Mouse (Mus musculus): ENCODE results near the gene Pfkfb2. TPM values are rescaled to one million over a fixed set of nuclear protein-coding genes. Genes with fewer than 3 reads are reported as not detected.

Pfkfb2 gene
- total and polyA plus RNA-seq, 3 experiments = 13.6 to 13.9 TPM; not detected in 1

GRCm38 (mm10) chr1:130740781-130741720, 12.0 kb upstream of the Pfkfb2 start (continued):
- peak; percentile 65 for TF ChIP-seq MAX (IDR thresholded peaks at IDR 0.05; ENCODE audit: low read length)

GRCm38 (mm10) chr1:130740227-130740648, 11.2 kb upstream of the Pfkfb2 start:
- peak overlapping the region; percentile 57 to 71 for H3K4me3 ChIP-seq (ENCODE audit: control insufficient read depth in 1 of 2, insufficient read depth in 1 of 2, low read depth in 2 of 2, low read length in 2 of 2)
- DNase-seq (ENCODE audit: low read depth, low spot score) = peak; percentile 49
- peaks cover 0 to 42% of the 10 kb centered on the region in 2 experiments; a peak in 2 of 4 replicates for H3K36me3 ChIP-seq (ENCODE audit: control insufficient read depth in 1 of 2, insufficient read depth in 2 of 2, low read length in 2 of 2)
- H3K9ac ChIP-seq (ENCODE audit: control insufficient read depth, low read depth, low read length, poor library complexity, severe bottlenecking) = peak overlapping the region; percentile 69
- H3K9me3 ChIP-seq (replicated peaks; ENCODE audit: insufficient read depth, low read length) = no peaks in the 10 kb centered on the region
- peaks cover 27 to 51% of the 10 kb centered on the region in 2 experiments for H3K4me1 ChIP-seq (ENCODE audit: control insufficient read depth in 1 of 2, insufficient read depth in 2 of 2, low read length in 2 of 2)
- TF ChIP-seq CHD1 (IDR thresholded peaks at IDR 0.05; ENCODE audit: low read depth, low read length) (peak; percentile 71; the same call in 1 of the 2 replicates), MYB (IDR thresholded peaks at IDR 0.05; ENCODE audit: low read depth, low read length) (0 out of 2 replicates have a peak, but pooled peaks have one; percentile 29), MAX (IDR thresholded peaks at IDR 0.05; ENCODE audit: low read length) (no peak), MYC (IDR thresholded peaks at IDR 0.05; ENCODE audit: low read depth, low read length) (0 out of 2 replicates have a peak, but pooled peaks have one; percentile 25), MAZ (IDR thresholded peaks at IDR 0.05; ENCODE audit: low read depth, low read length) (no peak), EP300 (IDR thresholded peaks at IDR 0.05; ENCODE audit: low read depth in 1 of 2, low read length in 2 of 2) (0 out of 4 replicates have a peak, but pooled peaks of 1 of the 2 experiments have one; percentile 7), POLR2A (IDR thresholded peaks at IDR 0.05; ENCODE audit: control insufficient read depth in 1 of 2, insufficient read depth in 1 of 2, low read depth in 1 of 2, low read length in 2 of 2, poor library complexity in 1 of 2) (no peak), CTCF (IDR thresholded peaks at IDR 0.05 in 2 of 3, conservative IDR thresholded peaks at IDR 0.05 in 1 of 3; ENCODE audit: control insufficient read depth in 1 of 3, insufficient read depth in 1 of 3, low read depth in 2 of 3, low read length in 3 of 3, poor library complexity in 1 of 3, severe bottlenecking in 1 of 3) (no peak), POLR2AphosphoS5 (IDR thresholded peaks at IDR 0.05; ENCODE audit: borderline replicate concordance, low read depth, low read length) (no peak), E2F4 (IDR thresholded peaks at IDR 0.05; ENCODE audit: borderline replicate concordance, low read depth, low read length) (no peak), UBTF (IDR thresholded peaks at IDR 0.05; ENCODE audit: borderline replicate concordance, insufficient read depth, low read depth, low read length) (no peak), ELF1 (IDR thresholded peaks at IDR 0.05; ENCODE audit: low read depth, low read length) (no peak), POLR2AphosphoS2 (IDR thresholded peaks at IDR 0.05; ENCODE audit: low read length) (peak; percentile 20; the same call in 1 of the 2 replicates), CHD2 (IDR thresholded peaks at IDR 0.05; ENCODE audit: low read length) (no peak)
- H3K79me2 ChIP-seq (ENCODE audit: control insufficient read depth, insufficient read depth, low read length, poor library complexity) = peaks cover 4% of the 10 kb centered on the region
- H3K27ac ChIP-seq (ENCODE audit: control insufficient read depth, low read depth, low read length) = peak overlapping the region; percentile 96
- no peaks in the 10 kb centered on the region for H3K27me3 ChIP-seq (ENCODE audit: control insufficient read depth in 1 of 2, insufficient read depth in 2 of 2, low read length in 2 of 2)

- peak overlapping the region; percentile 96; the same call in 1 of the 2 replicates for H3K27ac ChIP-seq (ENCODE audit: control insufficient read depth, low read depth, low read length)
- peaks cover 27 to 51% of the 10 kb centered on the region in 2 experiments for H3K4me1 ChIP-seq (ENCODE audit: control insufficient read depth in 1 of 2, insufficient read depth in 2 of 2, low read length in 2 of 2)
- H3K4me3 ChIP-seq (ENCODE audit: control insufficient read depth in 1 of 2, insufficient read depth in 1 of 2, low read depth in 2 of 2, low read length in 2 of 2) = peak overlapping the region in 1 of 2 experiments; percentile 71; a peak in 1 of 4 replicates
- no peaks in the 10 kb centered on the region for H3K27me3 ChIP-seq (ENCODE audit: control insufficient read depth in 1 of 2, insufficient read depth in 2 of 2, low read length in 2 of 2)
- H3K9ac ChIP-seq (ENCODE audit: control insufficient read depth, low read depth, low read length, poor library complexity, severe bottlenecking) = peak overlapping the region; percentile 69; the same call in 1 of the 2 replicates
- H3K79me2 ChIP-seq (ENCODE audit: control insufficient read depth, insufficient read depth, low read length, poor library complexity) = peaks cover 4% of the 10 kb centered on the region
- peaks cover 0 to 42% of the 10 kb centered on the region in 2 experiments; a peak in 2 of 4 replicates for H3K36me3 ChIP-seq (ENCODE audit: control insufficient read depth in 1 of 2, insufficient read depth in 2 of 2, low read length in 2 of 2)
- H3K9me3 ChIP-seq (replicated peaks; ENCODE audit: insufficient read depth, low read length) = no peaks in the 10 kb centered on the region
- no peak for DNase-seq (ENCODE audit: low read depth, low spot score)
- no peak for TF ChIP-seq TBP (IDR thresholded peaks at IDR 0.05; ENCODE audit: low read depth, low read length)
- no peak for TF ChIP-seq KAT2A (conservative IDR thresholded peaks at IDR 0.05; ENCODE audit: low read depth, low read length)
- TF ChIP-seq GABPA (IDR thresholded peaks at IDR 0.05; ENCODE audit: low read depth, low read length) = no peak
- TF ChIP-seq MAX (IDR thresholded peaks at IDR 0.05; ENCODE audit: low read length) = no peak
- TF ChIP-seq MYC (IDR thresholded peaks at IDR 0.05; ENCODE audit: low read depth, low read length) = no peak
- no peak for TF ChIP-seq ELF1 (IDR thresholded peaks at IDR 0.05; ENCODE audit: low read depth, low read length)
- TF ChIP-seq MXI1 (IDR thresholded peaks at IDR 0.05; ENCODE audit: low read depth, low read length) = no peak
- no peak for TF ChIP-seq POLR2AphosphoS5 (IDR thresholded peaks at IDR 0.05; ENCODE audit: borderline replicate concordance, low read depth, low read length)
- TF ChIP-seq NRF1 (IDR thresholded peaks at IDR 0.05; ENCODE audit: insufficient read depth, low read depth, low read length, poor library complexity, severe bottlenecking) = no peak
- TF ChIP-seq POLR2A (IDR thresholded peaks at IDR 0.05; ENCODE audit: control insufficient read depth in 1 of 2, insufficient read depth in 1 of 2, low read depth in 1 of 2, low read length in 2 of 2, poor library complexity in 1 of 2) = no peak
- TF ChIP-seq UBTF (IDR thresholded peaks at IDR 0.05; ENCODE audit: borderline replicate concordance, insufficient read depth, low read depth, low read length) = no peak
- no peak for TF ChIP-seq USF2 (IDR thresholded peaks at IDR 0.05; ENCODE audit: borderline replicate concordance in 1 of 2, insufficient read depth in 1 of 2, low read depth in 1 of 2, low read length in 2 of 2)
- no peak for TF ChIP-seq NELFE (IDR thresholded peaks at IDR 0.05; ENCODE audit: low read depth, low read length)
- TF ChIP-seq EP300 (IDR thresholded peaks at IDR 0.05; ENCODE audit: low read depth in 1 of 2, low read length in 2 of 2) = no peak
- TF ChIP-seq GATA1 (IDR thresholded peaks at IDR 0.05; ENCODE audit: low read depth, low read length) = no peak
- no peak for TF ChIP-seq JUND (IDR thresholded peaks at IDR 0.05; ENCODE audit: low read depth, low read length)
- TF ChIP-seq USF1 (IDR thresholded peaks at IDR 0.05; ENCODE audit: low read depth, low read length) = no peak
- no peak for TF ChIP-seq CTCF (IDR thresholded peaks at IDR 0.05 in 2 of 3, conservative IDR thresholded peaks at IDR 0.05 in 1 of 3; ENCODE audit: control insufficient read depth in 1 of 3, insufficient read depth in 1 of 3, low read depth in 2 of 3, low read length in 3 of 3, poor library complexity in 1 of 3, severe bottlenecking in 1 of 3)
These were observed 10.6 kb upstream of the Pfkfb2 start for GRCm38 (mm10) chr1:130739636-130740035.
